Mouse (Mus musculus) kidney, embryonic 14.5 days (tissue): Measurements from ENCODE around the gene Etl4. TPM values are rescaled to one million over a fixed set of nuclear protein-coding genes. Genes with fewer than 3 reads are reported as not detected.

Source experiments
- ATAC-seq: fragments of 200-750 bp; cut with Nextera tagmentation; 2 replicates; pipeline ENCODE4 v1.8.0; 2017; ENCODE audit warnings: moderate number of reproducible peaks, mild to moderate bottlenecking, moderate TSS enrichment, moderate library complexity; ENCODE audit not compliant: low FRiP score, low TSS enrichment
- H3K27ac ChIP-seq: fragments of 300-500 bp; sonication (generic); 2 replicates; pipeline ENCODE4 v1.5.1; 2014; ENCODE audit warnings: low read depth, mild to moderate bottlenecking, low read length, moderate library complexity, mixed read lengths
- H3K27me3 ChIP-seq: fragments of 300-500 bp; sonication (generic); 2 replicates; pipeline ENCODE4 v1.6.1; 2014; ENCODE audit warnings: mild to moderate bottlenecking, low read length; ENCODE audit not compliant: control insufficient read depth, insufficient read depth
- H3K36me3 ChIP-seq: fragments of 300-500 bp; sonication (generic); 2 replicates; pipeline ENCODE4 v1.6.1; 2014; ENCODE audit warnings: low read length, mixed read lengths; ENCODE audit not compliant: control insufficient read depth, insufficient read depth
- H3K4me1 ChIP-seq: fragments of 300-500 bp; sonication (generic); 2 replicates; pipeline ENCODE4 v1.6.1; 2014; ENCODE audit warnings: low read length, mixed read lengths; ENCODE audit not compliant: control insufficient read depth, insufficient read depth
- H3K4me2 ChIP-seq: fragments of 300-500 bp; sonication (generic); replicated peaks from 2 replicates; pipeline ENCODE4 v1.6.1; 2014; ENCODE audit warnings: low read depth, mild to moderate bottlenecking, low read length
- H3K4me3 ChIP-seq: fragments of 300-500 bp; sonication (generic); 2 replicates; pipeline ENCODE4 v1.5.1; 2014; ENCODE audit warnings: mild to moderate bottlenecking, low read length
- H3K9ac ChIP-seq: fragments of 300-500 bp; sonication (generic); 2 replicates; pipeline ENCODE4 v1.6.1; 2014; ENCODE audit warnings: low read depth, mild to moderate bottlenecking, low read length, moderate library complexity
- H3K9me3 ChIP-seq: fragments of 300-500 bp; sonication (generic); 2 replicates; pipeline ENCODE4 v1.6.1; 2016; ENCODE audit warnings: low read length; ENCODE audit not compliant: control insufficient read depth
- WGBS: fragments of 180-500 bp; shearing (Covaris S2); extraction: QIAGEN DNeasy Blood & Tissue Kit; methylation state at CpG from one replicate; pipeline ENCODE4 v1.1.7; 2014; 5-methylcytosine and 5-hydroxymethylcytosine counted together
- polyA plus RNA-seq: library from polyadenylated mRNA; unstranded; fragments of >200 nt; fragmentation: Nextera tagmentation; extraction: Ambion mirVana; gene quantifications from 2 replicates; pipeline ENCODE4 v1.2.1, GENCODE M21; 2014

The Etl4 gene
- polyA plus RNA-seq, 1 experiment from 2014 or later, result 93.8 TPM

GRCm38 (mm10) chr2:19945205-19945604 is 35.6 kb downstream of the Etl4 start:
- Histone ChIP-seq H3K4me1 (no peaks in the 10 kb centered on the region), H3K9me3 (no peaks in the 10 kb centered on the region), H3K4me2 (no peak overlapping the region), H3K4me3 (no peak overlapping the region), H3K9ac (no peak overlapping the region), H3K36me3 (no peaks in the 10 kb centered on the region), H3K27me3 (no peaks in the 10 kb centered on the region), H3K27ac (no peak overlapping the region)
- no peak for ATAC-seq
- 91% methylated on average over 6 of the region's 6 CpGs for WGBS

GRCm38 (mm10) chr2:19953028-19953427 is 43.4 kb downstream of the Etl4 start:
- no peak overlapping the region for H3K9ac ChIP-seq
- H3K4me3 ChIP-seq, result no peak overlapping the region
- no peaks in the 10 kb centered on the region for H3K27me3 ChIP-seq
- no peak overlapping the region for H3K4me2 ChIP-seq
- H3K36me3 ChIP-seq, result no peaks in the 10 kb centered on the region
- H3K27ac ChIP-seq, result no peak overlapping the region
- no peak for ATAC-seq
- H3K4me1 ChIP-seq, result no peaks in the 10 kb centered on the region
- no peaks in the 10 kb centered on the region for H3K9me3 ChIP-seq
- WGBS, result 72% methylated on average over 2 of the region's 2 CpGs

- Histone ChIP-seq H3K4me3 (no peak overlapping the region), H3K9me3 (no peaks in the 10 kb centered on the region), H3K9ac (no peak overlapping the region), H3K36me3 (no peaks in the 10 kb centered on the region), H3K27me3 (no peaks in the 10 kb centered on the region), H3K4me2 (no peak overlapping the region), H3K27ac (no peak overlapping the region), H3K4me1 (no peaks in the 10 kb centered on the region)
- no peak for ATAC-seq
- WGBS, result 59% methylated on average over 7 of the region's 7 CpGs
Observed at GRCm38 (mm10) chr2:19966445-19966844, 56.9 kb downstream of the Etl4 start.

- Histone ChIP-seq H3K27me3 (no peaks in the 10 kb centered on the region), H3K4me3 (no peak overlapping the region), H3K4me2 (no peak overlapping the region), H3K36me3 (no peaks in the 10 kb centered on the region), H3K27ac (no peak overlapping the region), H3K4me1 (no peaks in the 10 kb centered on the region), H3K9me3 (no peaks in the 10 kb centered on the region), H3K9ac (no peak overlapping the region)
- ATAC-seq, result no peak
- 86% methylated on average over 4 of the region's 4 CpGs for WGBS
Observed at GRCm38 (mm10) chr2:20037671-20038070, 128.1 kb downstream of the Etl4 start.

DNA sequence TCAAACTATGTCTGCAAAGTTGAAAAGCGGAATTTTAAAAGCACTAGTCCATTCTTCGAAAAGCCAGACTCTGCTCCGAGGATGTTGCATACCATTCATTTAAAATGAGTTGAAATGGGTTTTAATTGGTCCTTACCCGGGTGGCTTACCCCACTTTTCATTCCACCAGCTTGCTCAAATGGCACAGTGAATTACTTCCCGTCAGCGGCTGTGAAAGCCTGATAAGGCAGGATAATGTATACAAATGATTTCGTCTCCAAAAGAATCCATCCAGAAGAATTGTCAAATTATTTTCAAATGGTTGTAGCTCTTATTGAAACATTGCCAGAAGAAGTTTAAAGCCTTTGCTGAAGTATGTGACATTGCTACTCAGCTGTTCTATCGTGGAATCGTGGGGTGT is 162.8 kb downstream of the Etl4 start:
- 72% methylated on average over 9 of the region's 9 CpGs for WGBS
- H3K27me3 ChIP-seq, result no peaks in the 10 kb centered on the region
- no peak overlapping the region for H3K4me3 ChIP-seq
- H3K27ac ChIP-seq, result no peak overlapping the region
- H3K9ac ChIP-seq, result no peak overlapping the region
- no peaks in the 10 kb centered on the region for H3K36me3 ChIP-seq
- 0 out of 2 replicates have a peak, but pooled peaks cover 6% of the 10 kb centered on the region for H3K4me1 ChIP-seq
- H3K9me3 ChIP-seq, result no peaks in the 10 kb centered on the region
- no peak for ATAC-seq
- no peak overlapping the region for H3K4me2 ChIP-seq

DNA sequence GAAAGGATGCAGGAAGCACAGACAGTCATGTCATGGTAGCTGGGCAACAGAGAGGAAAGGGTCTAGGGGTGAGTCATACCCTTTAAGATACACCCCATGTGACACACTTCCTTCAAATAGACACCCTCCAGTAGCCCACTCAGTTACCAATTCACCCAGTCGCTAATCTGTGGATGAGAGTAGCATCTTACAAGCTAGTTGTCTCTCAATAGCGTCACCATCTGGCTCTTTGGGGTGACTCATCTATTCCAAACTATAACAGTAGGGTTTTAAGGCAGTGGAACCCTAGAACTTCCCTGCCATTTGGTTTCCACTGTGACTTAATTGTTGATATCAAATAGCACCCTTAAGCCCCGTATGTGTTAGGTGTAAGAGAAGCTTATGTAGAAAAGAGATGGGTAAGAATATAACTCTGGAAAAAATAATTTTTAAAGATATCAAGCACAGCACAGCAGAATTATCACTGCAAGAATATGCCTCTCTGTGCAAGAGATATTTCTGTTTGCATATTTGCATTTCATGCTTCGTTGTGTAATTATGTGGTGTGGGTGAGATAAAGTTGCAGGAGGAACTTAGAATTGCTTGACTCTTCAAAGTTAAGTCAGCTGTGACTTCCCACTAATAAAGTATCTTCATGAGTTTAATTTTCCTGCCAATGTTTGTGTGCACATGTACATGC is 166.7 kb downstream of the Etl4 start:
- no peak for ATAC-seq
- no peak overlapping the region for H3K4me3 ChIP-seq
- 82% methylated on average over 4 of the region's 4 CpGs for WGBS

DNA sequence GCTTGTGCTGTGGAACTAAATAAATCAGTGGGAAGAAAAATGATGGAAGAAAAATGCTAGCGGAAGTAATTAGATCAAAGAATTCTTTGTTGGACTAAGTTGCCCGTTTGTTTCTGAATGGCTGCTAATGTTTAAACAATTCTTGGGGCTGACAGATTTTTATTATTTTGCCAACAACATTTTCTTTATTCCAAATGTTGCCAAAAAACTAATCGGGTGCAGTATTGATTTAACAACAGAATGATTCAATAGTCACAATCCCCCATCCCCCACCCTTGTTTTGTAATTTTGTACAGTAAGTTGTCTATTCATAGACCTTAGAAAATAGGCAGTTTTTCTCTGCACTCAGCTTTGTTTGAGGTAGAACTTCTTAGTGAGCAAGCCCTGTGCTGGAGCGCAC is 175.2 kb downstream of the Etl4 start:
- H3K27ac ChIP-seq, result no peak overlapping the region
- ATAC-seq, result no peak

More for the DNA sequence above, 166.7 kb downstream of the Etl4 start:
- H3K36me3 ChIP-seq, result no peaks in the 10 kb centered on the region
- H3K4me1 ChIP-seq, result no peaks in the 10 kb centered on the region
- H3K27me3 ChIP-seq, result no peaks in the 10 kb centered on the region
- H3K4me2 ChIP-seq, result no peak overlapping the region
- H3K9me3 ChIP-seq, result no peaks in the 10 kb centered on the region
- no peak overlapping the region for H3K27ac ChIP-seq
- H3K9ac ChIP-seq, result no peak overlapping the region

GRCm38 (mm10) chr2:20105456-20105855 is 195.9 kb downstream of the Etl4 start:
- no peaks in the 10 kb centered on the region for H3K27me3 ChIP-seq
- no peak overlapping the region for H3K27ac ChIP-seq
- H3K36me3 ChIP-seq, result no peaks in the 10 kb centered on the region
- no peak overlapping the region for H3K4me3 ChIP-seq
- H3K9me3 ChIP-seq, result no peaks in the 10 kb centered on the region
- H3K4me1 ChIP-seq, result no peaks in the 10 kb centered on the region
- 71% methylated on average over 1 of the region's 1 CpGs for WGBS
- H3K4me2 ChIP-seq, result no peak overlapping the region
- no peak for ATAC-seq
- H3K9ac ChIP-seq, result no peak overlapping the region

More for the DNA sequence above, 175.2 kb downstream of the Etl4 start:
- no peak overlapping the region for H3K4me2 ChIP-seq
- H3K36me3 ChIP-seq, result no peaks in the 10 kb centered on the region
- no peaks in the 10 kb centered on the region for H3K4me1 ChIP-seq
- no peaks in the 10 kb centered on the region for H3K27me3 ChIP-seq
- H3K9ac ChIP-seq, result no peak overlapping the region
- H3K4me3 ChIP-seq, result no peak overlapping the region
- WGBS, result 71% methylated on average over 4 of the region's 4 CpGs
- no peaks in the 10 kb centered on the region for H3K9me3 ChIP-seq

- H3K4me3 ChIP-seq, result no peak overlapping the region
- no peaks in the 10 kb centered on the region for H3K4me1 ChIP-seq
- H3K4me2 ChIP-seq, result no peak overlapping the region
- H3K27ac ChIP-seq, result no peak overlapping the region
- no peak overlapping the region for H3K9ac ChIP-seq
- no peaks in the 10 kb centered on the region for H3K36me3 ChIP-seq
- no peaks in the 10 kb centered on the region for H3K27me3 ChIP-seq
- ATAC-seq, result no peak
- H3K9me3 ChIP-seq, result no peaks in the 10 kb centered on the region
Observed at GRCm38 (mm10) chr2:20111703-20112102, 202.1 kb downstream of the Etl4 start.
